Mouse (Mus musculus) left cerebral cortex, adult 8-10 months (tissue): ENCODE measurements around the gene Rnf213. TPM values are rescaled to one million over a fixed set of nuclear protein-coding genes. Genes with fewer than 3 reads are reported as not detected.

Experiments used
- DNase-seq, 2 experiments: peaks; one replicate each; pipeline ENCODE4 v3.0.0; 2022; ENCODE audit warnings: low spot score in 2 of 2
- total RNA-seq, 4 experiments: library from RNA; stranded (reverse); gene quantifications; 2 replicates each; pipeline ENCODE4 v1.2.4; 2022

The Rnf213 gene
- total RNA-seq, 4 experiments from 2014 or later, result 4.5 to 5.7 (median 5.5) TPM

DNA sequence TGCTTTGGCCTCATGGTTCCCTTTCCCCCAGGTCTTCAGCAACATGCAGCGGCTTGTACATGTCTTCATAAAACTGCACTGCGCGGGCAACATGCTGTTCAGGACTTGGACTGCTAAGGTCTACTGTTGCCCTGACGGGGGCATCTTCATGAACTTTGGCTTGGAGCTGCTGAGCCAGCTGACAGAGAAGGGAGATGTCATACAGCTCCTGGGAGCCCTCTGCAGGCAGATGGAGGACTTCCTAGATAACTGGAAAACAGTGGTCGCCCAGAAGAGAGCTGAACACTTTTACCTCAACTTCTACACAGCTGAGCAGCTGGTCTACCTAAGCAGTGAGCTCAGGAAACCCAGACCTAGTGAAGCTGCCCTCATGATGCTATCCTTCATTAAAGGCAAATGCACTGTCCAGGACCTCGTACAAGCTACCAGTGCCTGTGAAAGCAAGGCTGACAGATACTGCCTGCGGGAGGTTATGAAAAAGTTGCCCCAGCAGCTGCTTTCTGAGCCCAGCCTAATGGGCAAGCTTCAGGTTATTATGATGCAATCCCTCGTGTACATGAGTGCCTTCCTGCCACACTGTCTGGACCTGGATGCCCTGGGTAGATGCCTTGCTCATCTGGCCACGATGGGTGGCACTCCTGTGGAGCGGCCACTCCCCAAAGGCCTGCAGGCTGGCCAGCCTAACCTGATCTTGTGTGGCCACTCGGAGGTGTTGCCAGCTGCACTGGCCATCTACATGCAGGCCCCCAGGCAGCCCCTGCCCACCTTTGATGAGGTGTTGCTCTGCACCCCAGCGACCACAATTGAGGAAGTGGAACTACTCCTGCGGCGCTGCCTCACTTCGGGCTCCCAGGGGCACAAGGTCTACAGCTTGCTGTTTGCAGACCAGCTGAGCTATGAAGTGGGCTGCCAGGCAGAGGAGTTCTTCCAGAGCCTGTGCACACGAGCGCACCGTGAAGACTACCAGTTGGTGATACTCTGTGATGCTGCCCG is 43.3 kb downstream of the Rnf213 start:
- DNase-seq, result peak in 1 of 2 experiments; percentile 7

- no peak for DNase-seq
Observed at GRCm38 (mm10) chr11:119438776-119439175, 45.9 kb downstream of the Rnf213 start.

GRCm38 (mm10) chr11:119442199-119442598 is 49.3 kb downstream of the Rnf213 start:
- DNase-seq, result no peak

DNA sequence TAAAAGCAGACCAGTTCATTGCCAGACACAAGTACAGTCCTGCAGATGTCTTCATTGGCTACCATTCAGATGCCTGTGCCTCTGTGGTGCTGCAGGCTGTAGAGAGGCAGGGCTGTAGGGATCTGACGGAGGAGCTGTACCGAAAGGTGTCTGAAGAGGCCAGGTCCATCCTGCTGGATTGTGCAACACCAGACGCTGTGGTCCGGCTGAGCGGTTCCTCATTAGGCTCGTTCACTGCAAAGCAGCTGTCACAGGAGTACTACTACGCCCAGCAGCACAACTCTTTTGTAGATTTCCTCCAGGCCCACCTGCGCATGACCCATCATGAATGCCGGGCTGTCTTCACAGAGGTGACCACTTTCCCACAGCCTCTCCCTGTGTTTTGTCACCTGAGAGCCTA is 50.5 kb downstream of the Rnf213 start:
- DNase-seq, result no peak

DNA sequence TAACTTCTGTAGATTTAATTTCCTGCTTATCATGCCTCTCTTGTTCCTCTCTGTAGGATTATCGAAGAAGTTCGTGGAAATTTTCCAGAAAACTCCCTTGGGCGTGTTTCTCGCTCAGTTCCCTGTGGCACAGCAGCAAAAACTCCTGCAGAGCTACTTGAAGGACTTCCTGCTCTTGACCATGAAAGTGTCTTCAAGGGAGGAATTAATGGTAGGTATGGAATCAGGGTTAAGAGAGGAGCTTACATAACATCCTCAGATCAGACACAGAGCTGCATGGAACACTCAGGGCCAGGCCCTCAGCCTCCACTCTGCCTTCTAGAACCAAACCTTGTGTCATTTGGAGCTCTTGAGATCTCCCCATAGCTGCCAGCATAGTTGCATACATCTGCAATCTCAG is 63.2 kb downstream of the Rnf213 start:
- DNase-seq, result no peak

DNA sequence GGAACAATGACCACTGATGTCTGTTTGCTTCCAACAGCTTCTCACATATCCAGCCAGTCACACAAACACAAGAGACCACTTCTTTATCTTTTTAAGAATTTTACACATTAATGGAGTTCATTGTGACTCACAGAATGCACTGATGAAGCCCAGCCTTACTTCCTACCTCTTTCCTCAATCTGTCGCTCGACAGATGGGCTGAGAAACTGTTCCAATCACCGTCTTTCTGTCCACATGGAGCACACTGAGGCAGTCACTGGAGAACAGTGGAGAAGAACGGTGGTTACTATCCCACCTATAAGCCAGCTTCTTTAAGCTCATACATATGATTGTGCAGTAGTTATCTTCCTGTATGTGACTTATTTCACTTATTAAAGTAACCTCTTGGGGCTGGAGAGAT is 85.0 kb downstream of the Rnf213 start:
- DNase-seq, result no peak

- peak; percentile 94 to 99 for DNase-seq
Observed at GRCm38 (mm10) chr11:119490861-119491689, 98.2 kb downstream of the Rnf213 start, which contains the start of gene Endov. TSS of gene Endov (plus strand) at chr11:119491347.

DNA sequence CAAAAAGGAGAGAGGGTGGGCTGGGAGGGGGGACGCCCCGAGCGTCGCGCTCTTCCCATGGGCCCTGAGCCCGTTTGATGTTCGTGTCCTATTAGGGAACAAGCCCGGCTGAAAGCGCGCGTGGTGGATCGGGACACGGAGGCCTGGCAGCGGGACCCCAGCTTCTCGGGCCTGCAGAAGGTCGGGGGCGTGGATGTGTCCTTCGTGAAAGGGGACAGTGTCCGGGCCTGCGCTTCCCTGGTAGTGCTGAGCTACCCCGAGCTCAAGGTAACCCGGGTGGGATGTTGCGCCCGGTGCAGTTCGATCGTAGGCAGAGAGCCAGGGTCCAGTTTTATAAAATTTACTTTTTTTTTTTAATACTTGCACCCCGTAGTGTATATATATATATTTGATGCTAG is 98.8 kb downstream of the Rnf213 start:
- DNase-seq, result no peak

- no peak for DNase-seq
Observed at GRCm38 (mm10) chr11:119492830-119493229, 99.9 kb downstream of the Rnf213 start.

GRCm38 (mm10) chr11:119493516-119493915 is 100.6 kb downstream of the Rnf213 start:
- no peak for DNase-seq

DNA sequence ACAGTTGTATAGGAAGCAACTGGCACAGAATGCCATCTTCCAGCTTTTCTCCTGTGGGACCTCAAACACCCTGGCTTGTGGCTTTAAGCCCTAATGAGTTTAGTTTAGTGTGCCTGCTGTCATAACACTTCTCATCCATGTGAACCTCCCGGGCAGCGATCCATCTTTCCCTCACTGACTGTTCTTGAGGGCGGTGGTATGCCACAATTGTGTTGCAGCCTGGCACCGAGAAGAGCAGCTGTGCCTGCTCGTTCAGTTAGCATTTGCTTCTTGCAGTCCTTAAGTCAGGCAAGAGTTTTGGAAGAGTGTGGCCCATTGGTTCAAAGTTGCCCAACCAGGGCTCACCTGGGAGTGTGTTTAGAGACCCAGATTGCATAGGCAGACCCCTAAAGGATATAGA is 103.2 kb downstream of the Rnf213 start:
- DNase-seq, result no peak

DNA sequence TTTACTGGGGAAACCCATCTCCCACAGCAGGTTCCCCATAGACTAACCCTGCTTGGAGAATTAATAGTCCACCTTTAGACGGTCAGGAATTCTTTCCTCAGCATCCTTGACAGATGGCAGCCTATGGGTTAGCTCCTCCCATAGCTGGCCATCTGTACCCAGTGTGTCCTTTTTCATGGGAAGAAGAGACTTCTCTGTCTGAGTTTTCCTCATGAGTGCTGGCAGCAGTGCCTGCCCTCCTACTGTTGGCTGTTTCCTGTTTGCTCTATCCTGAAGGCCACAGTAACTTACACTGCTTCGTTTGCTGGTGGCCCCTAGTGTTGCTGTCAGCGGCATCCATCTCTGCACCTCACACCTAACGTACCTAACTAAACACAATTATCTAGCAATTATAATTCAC is 104.6 kb downstream of the Rnf213 start:
- no peak for DNase-seq

GRCm38 (mm10) chr11:119499297-119499696 is 106.4 kb downstream of the Rnf213 start:
- no peak for DNase-seq

- no peak for DNase-seq
Observed at GRCm38 (mm10) chr11:119500011-119500410, 107.1 kb downstream of the Rnf213 start.

DNA sequence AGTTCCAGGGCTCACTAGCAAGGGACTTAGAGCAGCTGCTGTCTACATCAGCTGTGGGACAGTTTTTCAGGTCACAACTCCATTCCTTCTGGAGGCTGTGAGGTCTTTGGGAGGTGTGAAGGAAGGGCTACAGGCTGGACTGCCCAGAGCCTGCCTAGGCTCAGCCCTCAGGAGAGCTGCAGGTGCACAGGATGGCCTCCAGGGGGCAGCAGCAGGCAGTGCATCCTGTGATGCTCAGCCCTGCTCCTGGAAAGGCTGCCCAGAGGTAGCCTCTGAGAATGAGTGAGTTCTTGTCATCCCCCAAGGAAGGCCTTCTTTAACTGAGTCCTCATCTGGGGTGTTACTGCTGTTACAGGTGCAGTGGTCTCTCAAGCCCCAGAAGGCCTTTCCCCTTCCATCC is 110.8 kb downstream of the Rnf213 start:
- no peak for DNase-seq

DNA sequence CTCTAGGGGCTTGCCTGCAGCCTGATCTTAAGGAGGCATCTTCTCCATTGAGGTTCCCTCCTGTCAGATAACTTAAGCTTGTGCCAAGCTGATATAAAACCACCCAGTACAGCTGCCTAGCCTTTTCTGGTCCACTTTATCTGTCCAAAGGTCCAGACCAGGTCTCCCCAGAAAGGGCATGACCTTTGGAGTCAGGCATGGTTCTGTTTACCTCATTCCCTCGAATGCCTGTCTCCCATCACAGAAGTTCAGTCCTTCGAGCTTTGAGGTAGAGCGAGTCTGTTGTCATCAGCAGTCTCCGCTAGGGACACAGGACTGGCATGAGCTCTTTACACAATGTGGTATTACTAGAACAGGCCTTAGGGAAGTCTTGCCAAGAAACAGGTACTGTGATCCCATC is 113.5 kb downstream of the Rnf213 start:
- no peak for DNase-seq

GRCm38 (mm10) chr11:119507772-119508171 is 114.9 kb downstream of the Rnf213 start:
- peak in 1 of 2 experiments; percentile 80 for DNase-seq

- no peak for DNase-seq
Observed at GRCm38 (mm10) chr11:119509165-119509776, 116.4 kb downstream of the Rnf213 start.

DNA sequence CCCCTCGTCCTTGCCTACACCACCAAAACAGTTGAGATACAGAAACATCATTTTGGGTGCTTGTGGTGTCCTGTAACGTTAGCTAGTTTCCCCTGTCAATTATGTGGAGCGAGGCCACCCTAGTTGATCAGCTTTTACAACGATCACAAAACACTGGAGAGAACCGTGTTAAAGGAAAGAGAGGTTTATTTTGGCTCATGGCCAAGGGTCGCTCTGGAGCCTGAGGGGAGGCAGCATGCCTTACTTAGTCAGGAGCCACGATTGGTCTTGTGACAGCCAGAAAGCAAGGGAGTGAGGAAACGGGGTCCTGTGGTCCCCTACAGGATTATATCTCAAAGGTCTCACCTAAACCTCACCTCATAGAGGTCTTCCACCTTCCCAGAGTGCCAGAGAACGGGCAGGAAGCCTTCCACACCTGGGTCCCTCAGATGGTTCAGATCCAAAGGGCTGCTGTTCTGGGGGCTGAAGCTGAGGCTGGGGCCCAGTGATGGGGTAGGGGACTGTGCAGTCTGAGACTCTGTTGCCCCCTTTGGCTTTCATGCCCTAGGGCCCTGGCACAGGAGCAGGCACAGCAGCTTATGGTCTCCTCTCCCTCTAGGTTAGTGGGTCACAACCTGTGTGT is 120.2 kb downstream of the Rnf213 start:
- no peak for DNase-seq

- no peak for DNase-seq
Observed at GRCm38 (mm10) chr11:119514108-119514860, 121.4 kb downstream of the Rnf213 start.
